8 mouse cellular contexts compared by ENCODE assay signal in genomic region chr4:133107788-133108281, GRCm38 (mm10). TPM values are rescaled to one million over a fixed set of nuclear protein-coding genes. Genes with fewer than 3 reads are reported as not detected.
DNase-seq lines count a peak whose midpoint lies in the region; ATAC-seq lines count a peak whose summit lies in the region.

No protein-coding gene starts in this region.

- peak; percentile 61 to 72 for DNase-seq in adrenal gland, postnatal 36 days
- DNase-seq in heart, embryonic 10.5 days (ENCODE audit: low spot score) = peak; percentile 76
- peak; percentile 85 to 92 for DNase-seq in lung, adult 18-20 months
- no peak for DNase-seq in thymus, postnatal 14 days
- DNase-seq in thymus, postnatal 25 days = no peak
- DNase-seq in layer of hippocampus, postnatal 36 days = no peak

- no peaks in the 10 kb centered on the region for H3K36me3 ChIP-seq in megakaryocyte, embryonic 14.5 days (replicated peaks; ENCODE audit: low read length)
- 0 out of 2 replicates have a peak, but pooled peaks cover 4% of the 10 kb centered on the region for H3K36me3 ChIP-seq in heart, embryonic 10.5 days

- peak overlapping the region; percentile 44 for H3K4me3 ChIP-seq in megakaryocyte, embryonic 14.5 days (replicated peaks)
- H3K4me3 ChIP-seq in heart, embryonic 10.5 days = 0 out of 2 replicates have a peak overlapping the region, but pooled peaks have one; percentile 16

- no peak for ATAC-seq in megakaryocyte, adult 5-6 weeks (ENCODE audit: poor library complexity, severe bottlenecking)

- peak overlapping the region; percentile 70 for H3K27ac ChIP-seq in heart, embryonic 10.5 days

- 29% methylated on average over 13 of the region's 13 CpGs for WGBS in heart, embryonic 10.5 days

- peaks cover 46% of the 10 kb centered on the region for H3K4me1 ChIP-seq in megakaryocyte, embryonic 14.5 days
- peaks cover 37% of the 10 kb centered on the region for H3K4me1 ChIP-seq in heart, embryonic 10.5 days

- H3K9me3 ChIP-seq in megakaryocyte, embryonic 14.5 days = no peaks in the 10 kb centered on the region; the same call in 1 of the 2 replicates
- no peaks in the 10 kb centered on the region for H3K9me3 ChIP-seq in heart, embryonic 10.5 days

- H3K27me3 ChIP-seq in megakaryocyte, embryonic 14.5 days (replicated peaks) = peaks cover 7% of the 10 kb centered on the region
- no peaks in the 10 kb centered on the region for H3K27me3 ChIP-seq in heart, embryonic 10.5 days (ENCODE audit: insufficient read depth, poor library complexity, severe bottlenecking)

RNA-seq across cellular contexts. Expression of gene Wasf2, which starts 22.5 kb away (rescaled TPM):
- polyA plus RNA-seq in megakaryocyte, embryonic 14.5 days (2012; ENCODE audit: insufficient read depth, low replicate concordance) = 43.7 and 76.2 TPM in 2 replicates
- total RNA-seq in megakaryocyte, adult 5-6 weeks (2015) = 226 and 236 TPM in 2 replicates
- total RNA-seq in megakaryocyte, adult 5-6 weeks (2017) = 56.9 and 75.4 TPM in 2 replicates
- 100 to 1,000 TPM; 122 to 132 TPM for total RNA-seq in adrenal gland, postnatal 36 days (2021)
- 51.1 and 58.5 TPM in 2 replicates for polyA plus RNA-seq in heart, embryonic 10.5 days (2016; fragmentation: Nextera tagmentation; extraction: Ambion mirVana)
- total RNA-seq in layer of hippocampus, postnatal 36 days (2021) = 10 to 100 TPM; 28.7 to 32.8 TPM

Comparison
In these comparisons a context has a peak if more than half of its experiments do, and no peak if none do; other contexts are left out.
1. DNase-seq: peak in adrenal gland, postnatal 36 days (2 of 2), heart, embryonic 10.5 days (single experiment) and lung, adult 18-20 months (2 of 2); none in thymus, postnatal 14 days (single experiment), thymus, postnatal 25 days (single experiment) and layer of hippocampus, postnatal 36 days (0 of 2).